In genomic region chr2:48990322-48990721, GRCm38 (mm10) we compare ENCODE assay signal across 20 mouse cellular contexts.
"Had no signal": no experiment of that assay in that cellular context is flagged by ENCODE, and none has a peak within 500 bp of the region (broad histone marks: within the 10 kb centered on the region; RNA-seq: fewer than 3 reads in every experiment).

No protein-coding gene starts in this region.

- ATAC-seq: forebrain, embryonic 13.5 days; forebrain, embryonic 14.5 days; forebrain, embryonic 15.5 days; forebrain, embryonic 16.5 days; forebrain, postnatal 0 days had no signal

- DNase-seq: cerebellum, adult 9-10 months; cerebellum, adult 9-11 months; cerebellum, postnatal 10 days; cerebellum, postnatal 14 days; cerebellum, postnatal 25 days; cerebellum, postnatal 36 days; embryo, embryonic 11 days; forebrain, postnatal 0 days; gastrocnemius, adult 2 months; gastrocnemius, postnatal 10 days; gastrocnemius, postnatal 14 days; gastrocnemius, postnatal 25 days; gastrocnemius, postnatal 36 days; heart, adult 11 months; heart, adult 18-20 months; heart, adult 2 months had no signal
